Mouse (Mus musculus) v-Abl transformed pro-B cells (cell line): ENCODE results near the gene Cox17.

Source experiments
- in situ Hi-C, 2 experiments: fragments of 400-800 bp; cut with MboI; formaldehyde crosslinking; loops; one replicate each; pipeline ENCODE4 v1.15.1; 2025; ENCODE audit not compliant: unreplicated experiment in 2 of 2

Cox17 gene

GRCm38 (mm10) chr16:38369431-38369830 is 22.6 kb downstream of the Cox17 start:
- in situ Hi-C loops = no loop called here

GRCm38 (mm10) chr16:38369992-38370484 is 23.2 kb downstream of the Cox17 start:
- in situ Hi-C loops = loop anchor here in 1 of 2 experiments (10.0 kb wide), 1 partner anchor 95 kb away; no protein-coding TSS in a partner anchor

GRCm38 (mm10) chr16:38370633-38371374 is 24.0 kb downstream of the Cox17 start:
- in situ Hi-C loops = loop anchor here in 1 of 2 experiments (10.0 kb wide), 1 partner anchor 94 kb away; no protein-coding TSS in a partner anchor

GRCm38 (mm10) chr16:38371705-38372296 is 25.0 kb downstream of the Cox17 start:
- in situ Hi-C loops = loop anchor here in 1 of 2 experiments (10.0 kb wide), 1 partner anchor 93 kb away; no protein-coding TSS in a partner anchor

GRCm38 (mm10) chr16:38372876-38373275 is 26.1 kb downstream of the Cox17 start:
- in situ Hi-C loops = loop anchor here in 1 of 2 experiments (10.0 kb wide), 1 partner anchor 92 kb away; no protein-coding TSS in a partner anchor

GRCm38 (mm10) chr16:38373439-38373838 is 26.6 kb downstream of the Cox17 start:
- in situ Hi-C loops = loop anchor here in 1 of 2 experiments (10.0 kb wide), 1 partner anchor 91 kb away; no protein-coding TSS in a partner anchor

- in situ Hi-C loops = loop anchor here in 1 of 2 experiments (10.0 kb wide), 1 partner anchor 91 kb away; no protein-coding TSS in a partner anchor
These were observed 27.1 kb downstream of the Cox17 start for GRCm38 (mm10) chr16:38373941-38374340.

- in situ Hi-C loops = loop anchor here (5.0 to 10.0 kb wide), 2 partner anchors 90 to 108 kb away; no protein-coding TSS in a partner anchor
These were observed 27.8 kb downstream of the Cox17 start for GRCm38 (mm10) chr16:38374379-38375140.

- in situ Hi-C loops = loop anchor here (5.0 to 10.0 kb wide), 2 partner anchors 90 to 107 kb away; no protein-coding TSS in a partner anchor
These were observed 28.4 kb downstream of the Cox17 start for GRCm38 (mm10) chr16:38375182-38375581.

- in situ Hi-C loops = loop anchor here (5.0 to 10.0 kb wide), 2 partner anchors 88 to 106 kb away; no protein-coding TSS in a partner anchor
These were observed 29.5 kb downstream of the Cox17 start for GRCm38 (mm10) chr16:38376163-38376840.

GRCm38 (mm10) chr16:38376841-38377249 is 30.1 kb downstream of the Cox17 start:
- in situ Hi-C loops = loop anchor here (5.0 to 10.0 kb wide), 2 partner anchors 88 to 105 kb away; no protein-coding TSS in a partner anchor

GRCm38 (mm10) chr16:38377546-38377945 is 30.8 kb downstream of the Cox17 start:
- in situ Hi-C loops = loop anchor here (5.0 to 10.0 kb wide), 2 partner anchors 87 to 105 kb away; no protein-coding TSS in a partner anchor

- in situ Hi-C loops = loop anchor here (5.0 to 10.0 kb wide), 2 partner anchors 86 to 104 kb away; no protein-coding TSS in a partner anchor
These were observed 31.8 kb downstream of the Cox17 start for GRCm38 (mm10) chr16:38378591-38378990.

GRCm38 (mm10) chr16:38379088-38379487 is 32.3 kb downstream of the Cox17 start:
- in situ Hi-C loops = loop anchor here (5.0 to 10.0 kb wide), 2 partner anchors 86 to 103 kb away; no protein-coding TSS in a partner anchor

- in situ Hi-C loops = loop anchor here (5.0 to 10.0 kb wide), 2 partner anchors 85 to 103 kb away; no protein-coding TSS in a partner anchor
These were observed 32.7 kb downstream of the Cox17 start for GRCm38 (mm10) chr16:38379493-38379892.

GRCm38 (mm10) chr16:38379926-38380325 is 33.1 kb downstream of the Cox17 start:
- in situ Hi-C loops = loop anchor here (5.0 to 10.0 kb wide), 2 partner anchors 85 to 102 kb away; no protein-coding TSS in a partner anchor

GRCm38 (mm10) chr16:38383683-38384082 is 36.9 kb downstream of the Cox17 start:
- in situ Hi-C loops = no loop called here

GRCm38 (mm10) chr16:38385184-38385634 is 38.4 kb downstream of the Cox17 start:
- in situ Hi-C loops = no loop called here

- in situ Hi-C loops = no loop called here
These were observed 38.9 kb downstream of the Cox17 start for GRCm38 (mm10) chr16:38385700-38386099.
